Mouse (Mus musculus) liver, adult 2 months (tissue): ENCODE results near the gene Tubgcp4.

ENCODE experiments used
- CTCF ChIP-seq: fragments of 200-500 bp; IDR thresholded peaks from 2 replicates; pipeline ENCODE4 v1.5.1; 2011; ENCODE audit warnings: low read depth, low read length, control low read depth
- POLR2A ChIP-seq: fragments of 200-500 bp; IDR thresholded peaks from 2 replicates; pipeline ENCODE4 v1.6.1; 2011; ENCODE audit warnings: low read length, control low read depth; ENCODE audit not compliant: insufficient read depth; ENCODE audit errors: extremely low read depth

DNA sequence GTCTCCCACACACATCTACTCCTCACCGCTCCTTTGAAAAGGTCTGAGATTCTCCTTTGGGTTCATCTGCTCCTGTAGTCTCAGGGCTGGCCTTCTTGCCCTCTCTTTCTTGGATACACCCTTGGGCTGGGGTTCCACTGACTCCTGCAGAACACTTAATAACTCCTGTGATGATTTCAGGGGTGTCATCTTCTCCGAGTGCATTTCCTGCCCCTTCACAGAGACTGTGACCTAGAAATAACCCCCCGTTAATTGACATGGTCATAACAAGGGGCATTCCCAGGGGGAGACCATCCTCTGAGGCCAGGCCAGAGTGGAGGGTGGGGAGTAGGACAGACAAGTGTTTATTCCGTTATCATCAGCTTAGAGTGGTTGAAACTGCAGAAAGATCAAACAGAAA, 1.3 kb upstream of the Tubgcp4 start:
- TF ChIP-seq CTCF (no peak), POLR2A (no peak)
